Mouse (Mus musculus): ENCODE measurements around the gene Fam102a. TPM values are rescaled to one million over a fixed set of nuclear protein-coding genes. Genes with fewer than 3 reads are reported as not detected.
A peak's percentile ranks its signal among the peaks of the same experiment; 100 is the strongest.

Fam102a gene
- polyA plus RNA-seq, 1 experiment from 2014 or later, result 13.1 TPM

DNA sequence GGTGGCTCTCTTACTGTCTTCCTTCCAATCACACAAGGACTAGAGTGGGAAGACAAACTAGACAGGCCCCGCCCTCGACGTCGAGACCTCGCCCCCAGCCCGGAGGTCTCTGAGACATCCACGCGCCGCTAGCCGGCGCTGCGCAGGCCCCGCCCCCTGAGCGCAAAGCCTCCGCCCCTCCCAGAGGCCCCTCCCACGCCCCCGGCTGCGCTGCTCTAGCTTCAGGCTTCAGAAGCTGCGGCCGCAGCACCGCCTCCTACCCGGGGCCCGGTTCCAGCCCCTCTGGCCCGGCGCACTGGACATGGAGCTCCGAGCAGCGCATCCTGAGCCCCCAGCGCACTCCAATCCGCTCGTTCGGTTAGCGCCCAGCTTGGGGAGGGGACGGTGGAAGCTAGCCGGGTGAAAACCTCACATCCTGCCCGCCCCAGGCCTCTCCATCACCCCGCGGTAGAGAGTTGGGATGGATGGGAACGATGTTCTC lies 51.8 kb downstream of the Fam102a start, which contains the start of gene St6galnac4:
Gene St6galnac4 (plus strand): TSS at position 225 of the 481 bp plus-strand sequence.
- Histone ChIP-seq H3K27ac (ENCODE audit: low read depth, low read length) (0 out of 2 replicates have a peak within 1 kb of the TSS, but pooled peaks have one; percentile 6), H3K9me3 (ENCODE audit: control insufficient read depth, low read length) (no peaks in the 10 kb centered on the region), H3K4me3 (ENCODE audit: low read depth, low read length) (peak within 1 kb of the TSS; percentile 43), H3K9ac (ENCODE audit: low read length) (peak within 1 kb of the TSS; percentile 61), H3K27me3 (ENCODE audit: control insufficient read depth, insufficient read depth, low read length) (no peaks in the 10 kb centered on the region), H3K4me1 (ENCODE audit: control insufficient read depth, insufficient read depth, low read length) (peaks cover 5% of the 10 kb centered on the region; the same call in 1 of the 2 replicates), H3K36me3 (ENCODE audit: control insufficient read depth, insufficient read depth, low read length) (no peaks in the 10 kb centered on the region), H3K4me2 (ENCODE audit: low read depth) (peak within 1 kb of the TSS; percentile 55)
- ATAC-seq (ENCODE audit: insufficient read depth, low FRiP score, low TSS enrichment) (peak; percentile 67), DNase-seq (ENCODE audit: low spot score) (peak; percentile 95)
- under 1% methylated on average over 37 of the region's 38 CpGs for WGBS

GRCm38 (mm10) chr2:32587731-32588321 lies 52.7 kb downstream of the Fam102a start:
- 42% methylated on average over 9 of the region's 9 CpGs for WGBS
- peak overlapping the region; percentile 61 for H3K9ac ChIP-seq (ENCODE audit: low read length)
- H3K9me3 ChIP-seq (ENCODE audit: control insufficient read depth, low read length), result no peaks in the 10 kb centered on the region
- DNase-seq (ENCODE audit: low spot score) (no peak), ATAC-seq (ENCODE audit: insufficient read depth, low FRiP score, low TSS enrichment) (no peak)
- peak overlapping the region; percentile 55 for H3K4me2 ChIP-seq (ENCODE audit: low read depth)
- H3K27me3 ChIP-seq (ENCODE audit: control insufficient read depth, insufficient read depth, low read length), result no peaks in the 10 kb centered on the region
- H3K36me3 ChIP-seq (ENCODE audit: control insufficient read depth, insufficient read depth, low read length), result no peaks in the 10 kb centered on the region; the same call in 1 of the 2 replicates
- 0 out of 2 replicates have a peak overlapping the region, but pooled peaks have one; percentile 4 for H3K27ac ChIP-seq (ENCODE audit: low read depth, low read length)
- H3K4me1 ChIP-seq (ENCODE audit: control insufficient read depth, insufficient read depth, low read length), result peaks cover 5% of the 10 kb centered on the region; the same call in 1 of the 2 replicates
- peak overlapping the region; percentile 43 for H3K4me3 ChIP-seq (ENCODE audit: low read depth, low read length)

- Histone ChIP-seq H3K4me2 (ENCODE audit: low read depth) (no peak overlapping the region), H3K27me3 (ENCODE audit: control insufficient read depth, insufficient read depth, low read length) (no peaks in the 10 kb centered on the region), H3K4me1 (ENCODE audit: control insufficient read depth, insufficient read depth, low read length) (peaks cover 5% of the 10 kb centered on the region; the same call in 1 of the 2 replicates), H3K4me3 (ENCODE audit: low read depth, low read length) (no peak overlapping the region), H3K9me3 (ENCODE audit: control insufficient read depth, low read length) (no peaks in the 10 kb centered on the region), H3K9ac (ENCODE audit: low read length) (no peak overlapping the region), H3K36me3 (ENCODE audit: control insufficient read depth, insufficient read depth, low read length) (no peaks in the 10 kb centered on the region; the same call in 1 of the 2 replicates), H3K27ac (ENCODE audit: low read depth, low read length) (no peak overlapping the region)
- ATAC-seq (ENCODE audit: insufficient read depth, low FRiP score, low TSS enrichment) (no peak), DNase-seq (ENCODE audit: low spot score) (no peak)
- 80% methylated on average over 11 of the region's 11 CpGs for WGBS
Observed at GRCm38 (mm10) chr2:32589213-32589795, 54.2 kb downstream of the Fam102a start.

DNA sequence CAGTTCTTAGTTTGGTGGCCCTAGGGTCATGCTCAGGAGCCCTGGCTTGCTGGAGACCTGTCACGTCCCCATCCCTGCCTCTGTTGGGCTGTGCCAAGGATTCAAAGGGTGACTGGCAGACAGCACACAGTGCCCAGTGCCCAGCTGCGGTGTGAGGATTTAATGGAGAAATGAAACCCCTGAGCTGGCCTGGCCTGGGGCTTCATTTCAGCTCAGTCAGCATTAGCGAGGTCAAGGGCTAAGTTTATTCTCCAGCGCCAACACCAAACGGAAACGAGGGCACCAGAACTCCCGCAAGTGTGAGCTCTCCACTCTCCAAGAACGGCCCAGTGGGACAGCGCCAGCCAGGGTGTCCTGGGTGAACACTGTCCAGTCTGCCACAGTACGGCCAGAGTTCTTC lies 55.1 kb downstream of the Fam102a start:
- 85% methylated on average over 10 of the region's 10 CpGs for WGBS
- H3K9ac ChIP-seq (ENCODE audit: low read length), result no peak overlapping the region
- DNase-seq (ENCODE audit: low spot score), result no peak
- H3K4me1 ChIP-seq (ENCODE audit: control insufficient read depth, insufficient read depth, low read length), result peaks cover 5% of the 10 kb centered on the region; the same call in 1 of the 2 replicates
- no peak overlapping the region for H3K4me2 ChIP-seq (ENCODE audit: low read depth)
- no peak overlapping the region for H3K4me3 ChIP-seq (ENCODE audit: low read depth, low read length)
- H3K36me3 ChIP-seq (ENCODE audit: control insufficient read depth, insufficient read depth, low read length), result no peaks in the 10 kb centered on the region; the same call in 1 of the 2 replicates
- ATAC-seq (ENCODE audit: insufficient read depth, low FRiP score, low TSS enrichment), result no peak
- no peak overlapping the region for H3K27ac ChIP-seq (ENCODE audit: low read depth, low read length)
- H3K27me3 ChIP-seq (ENCODE audit: control insufficient read depth, insufficient read depth, low read length), result no peaks in the 10 kb centered on the region
- H3K9me3 ChIP-seq (ENCODE audit: control insufficient read depth, low read length), result no peaks in the 10 kb centered on the region

DNA sequence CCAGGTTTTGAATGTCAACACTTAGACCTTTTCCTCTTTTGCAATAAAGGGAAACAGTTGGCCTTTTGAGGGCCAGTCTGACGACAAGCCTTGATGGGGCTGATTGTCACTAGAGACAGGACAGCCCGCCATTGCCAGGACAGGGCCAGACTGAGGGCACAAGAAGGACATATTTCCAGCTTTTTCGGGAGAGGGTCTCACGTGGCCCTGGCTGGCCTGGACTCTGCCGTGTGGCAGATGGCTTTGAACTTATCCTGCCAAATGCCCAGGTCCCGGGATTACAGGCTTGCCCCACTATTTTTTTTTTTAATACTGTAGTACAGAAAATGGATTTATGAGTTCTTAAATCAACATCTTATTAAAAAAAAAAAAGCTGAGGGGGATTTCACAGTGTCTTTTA lies 56.1 kb downstream of the Fam102a start:
- no peak overlapping the region for H3K4me3 ChIP-seq (ENCODE audit: low read depth, low read length)
- no peaks in the 10 kb centered on the region for H3K9me3 ChIP-seq (ENCODE audit: control insufficient read depth, low read length)
- H3K9ac ChIP-seq (ENCODE audit: low read length), result no peak overlapping the region
- H3K27ac ChIP-seq (ENCODE audit: low read depth, low read length), result no peak overlapping the region
- no peak overlapping the region for H3K4me2 ChIP-seq (ENCODE audit: low read depth)
- ATAC-seq (ENCODE audit: insufficient read depth, low FRiP score, low TSS enrichment), result no peak
- H3K4me1 ChIP-seq (ENCODE audit: control insufficient read depth, insufficient read depth, low read length), result peaks cover 5% of the 10 kb centered on the region; the same call in 1 of the 2 replicates
- 79% methylated on average over 6 of the region's 6 CpGs for WGBS
- H3K36me3 ChIP-seq (ENCODE audit: control insufficient read depth, insufficient read depth, low read length), result no peaks in the 10 kb centered on the region; the same call in 1 of the 2 replicates
- DNase-seq (ENCODE audit: low spot score), result no peak
- no peaks in the 10 kb centered on the region for H3K27me3 ChIP-seq (ENCODE audit: control insufficient read depth, insufficient read depth, low read length)

DNA sequence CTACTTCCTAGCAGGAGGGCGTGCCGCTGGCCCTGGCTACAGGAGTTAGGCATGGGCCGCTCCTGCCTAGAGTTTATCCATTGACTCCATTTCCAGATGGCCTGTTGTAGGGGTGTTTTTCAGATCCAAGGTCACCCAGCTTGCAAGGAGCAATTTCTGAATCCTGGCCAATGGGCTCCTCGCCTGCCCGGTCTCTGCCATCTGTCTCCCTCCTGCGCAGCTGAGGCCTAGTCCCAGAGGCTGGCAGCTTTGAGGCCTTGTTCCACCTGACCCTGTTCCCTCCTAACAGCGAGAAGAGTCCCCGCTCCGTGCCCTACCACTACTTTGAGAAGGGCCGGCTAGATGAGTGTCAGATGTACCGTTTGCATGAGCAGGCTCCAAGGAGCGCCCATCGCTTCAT lies 61.6 kb downstream of the Fam102a start:
- Histone ChIP-seq H3K9me3 (ENCODE audit: control insufficient read depth, low read length) (no peaks in the 10 kb centered on the region), H3K9ac (ENCODE audit: low read length) (no peak overlapping the region), H3K36me3 (ENCODE audit: control insufficient read depth, insufficient read depth, low read length) (no peaks in the 10 kb centered on the region; the same call in 1 of the 2 replicates), H3K4me2 (ENCODE audit: low read depth) (no peak overlapping the region), H3K4me3 (ENCODE audit: low read depth, low read length) (no peak overlapping the region), H3K27me3 (ENCODE audit: control insufficient read depth, insufficient read depth, low read length) (no peaks in the 10 kb centered on the region), H3K4me1 (ENCODE audit: control insufficient read depth, insufficient read depth, low read length) (no peaks in the 10 kb centered on the region), H3K27ac (ENCODE audit: low read depth, low read length) (no peak overlapping the region)
- WGBS, result 90% methylated on average over 13 of the region's 13 CpGs
- ATAC-seq (ENCODE audit: insufficient read depth, low FRiP score, low TSS enrichment) (no peak), DNase-seq (ENCODE audit: low spot score) (no peak)

DNA sequence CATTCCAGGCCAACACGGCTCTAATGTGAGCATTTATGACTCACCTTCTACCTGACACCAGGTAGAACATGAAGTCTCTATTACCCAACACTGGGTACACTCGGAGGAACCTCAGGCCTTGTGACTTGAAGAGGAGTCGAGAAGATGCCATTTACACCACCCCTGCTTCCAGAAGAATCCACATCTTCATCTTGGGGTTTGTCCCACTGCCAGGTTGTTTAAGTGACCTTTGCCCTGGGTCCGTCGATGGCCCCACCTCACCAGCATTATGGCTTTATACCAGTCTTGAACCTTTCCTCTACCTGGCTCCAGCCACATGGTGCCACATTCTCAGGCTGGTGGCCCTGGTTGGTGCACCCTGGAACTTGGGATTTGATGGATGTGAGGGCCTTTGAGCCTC lies 62.1 kb downstream of the Fam102a start:
- ATAC-seq (ENCODE audit: insufficient read depth, low FRiP score, low TSS enrichment) (no peak), DNase-seq (ENCODE audit: low spot score) (no peak)
- Histone ChIP-seq H3K4me1 (ENCODE audit: control insufficient read depth, insufficient read depth, low read length) (peaks cover 1% of the 10 kb centered on the region; the same call in 1 of the 2 replicates), H3K27ac (ENCODE audit: low read depth, low read length) (no peak overlapping the region), H3K36me3 (ENCODE audit: control insufficient read depth, insufficient read depth, low read length) (no peaks in the 10 kb centered on the region; the same call in 1 of the 2 replicates), H3K4me3 (ENCODE audit: low read depth, low read length) (no peak overlapping the region), H3K4me2 (ENCODE audit: low read depth) (no peak overlapping the region), H3K9ac (ENCODE audit: low read length) (no peak overlapping the region), H3K27me3 (ENCODE audit: control insufficient read depth, insufficient read depth, low read length) (no peaks in the 10 kb centered on the region), H3K9me3 (ENCODE audit: control insufficient read depth, low read length) (no peaks in the 10 kb centered on the region)
- 90% methylated on average over 5 of the region's 5 CpGs for WGBS

GRCm38 (mm10) chr2:32597699-32598098 lies 62.6 kb downstream of the Fam102a start:
- Histone ChIP-seq H3K27me3 (ENCODE audit: control insufficient read depth, insufficient read depth, low read length) (no peaks in the 10 kb centered on the region), H3K9me3 (ENCODE audit: control insufficient read depth, low read length) (no peaks in the 10 kb centered on the region), H3K4me2 (ENCODE audit: low read depth) (no peak overlapping the region), H3K9ac (ENCODE audit: low read length) (no peak overlapping the region), H3K4me1 (ENCODE audit: control insufficient read depth, insufficient read depth, low read length) (peaks cover 4% of the 10 kb centered on the region; the same call in 1 of the 2 replicates), H3K4me3 (ENCODE audit: low read depth, low read length) (no peak overlapping the region), H3K36me3 (ENCODE audit: control insufficient read depth, insufficient read depth, low read length) (no peaks in the 10 kb centered on the region), H3K27ac (ENCODE audit: low read depth, low read length) (no peak overlapping the region)
- ATAC-seq (ENCODE audit: insufficient read depth, low FRiP score, low TSS enrichment) (no peak), DNase-seq (ENCODE audit: low spot score) (no peak)
- 95% methylated on average over 5 of the region's 5 CpGs for WGBS
